Mouse (Mus musculus) liver, postnatal 0 days (tissue): ENCODE measurements around the gene Dlk1.

Experiments used
- CTCF ChIP-seq: sonication (generic); IDR thresholded peaks from 2 replicates; pipeline ENCODE4 v1.5.1; 2016; ENCODE audit warnings: antibody characterized with exemption, low read depth
- EP300 ChIP-seq: IDR thresholded peaks from 2 replicates; pipeline ENCODE4 v1.6.1; 2016; ENCODE audit warnings: antibody characterized with exemption, low read depth, mild to moderate bottlenecking

GRCm38 (mm10) chr12:109458896-109459295, 6.3 kb downstream of the Dlk1 start:
- TF ChIP-seq CTCF (no peak), EP300 (no peak)
